Mouse (Mus musculus): ENCODE data around the gene Ccnt1.

- TF ChIP-seq CTCF (IDR thresholded peaks at IDR 0.05; ENCODE audit: low read depth), result no peak
- no peak for TF ChIP-seq EP300 (optimal IDR thresholded peaks at IDR 0.05)
Observed at GRCm38 (mm10) chr15:98532281-98532680, 38.4 kb downstream of the Ccnt1 start.
